Comparison of ENCODE assay signal across 14 mouse cellular contexts in genomic region chr12:85943456-85943855, GRCm38 (mm10).
DNase-seq lines count a peak whose midpoint lies in the region; ATAC-seq and TF ChIP-seq lines count a peak whose summit lies in the region.
"Had no signal": no experiment of that assay in that cellular context is flagged by ENCODE, and none has a peak within 500 bp of the region (broad histone marks: within the 10 kb centered on the region; RNA-seq: fewer than 3 reads in every experiment).

No protein-coding gene starts in this region.

- no peaks in the 10 kb centered on the region for H3K27me3 ChIP-seq in intestine, embryonic 14.5 days (replicated peaks; ENCODE audit: control insufficient read depth, insufficient read depth, low read length)
- no peaks in the 10 kb centered on the region for H3K27me3 ChIP-seq in intestine, postnatal 0 days (replicated peaks; ENCODE audit: control insufficient read depth, insufficient read depth, low read length)
- no peaks in the 10 kb centered on the region for H3K27me3 ChIP-seq in neural tube, embryonic 11.5 days (ENCODE audit: control insufficient read depth, insufficient read depth, low read length)
- H3K27me3 ChIP-seq in limb, embryonic 10.5 days (ENCODE audit: low read depth, poor library complexity, severe bottlenecking) = no peaks in the 10 kb centered on the region
- H3K27me3 ChIP-seq in stomach, embryonic 16.5 days (ENCODE audit: control insufficient read depth, insufficient read depth, low read length) = no peaks in the 10 kb centered on the region

- no peak overlapping the region for H3K4me2 ChIP-seq in intestine, embryonic 14.5 days (ENCODE audit: low read length)
- no peak overlapping the region for H3K4me2 ChIP-seq in intestine, postnatal 0 days (replicated peaks; ENCODE audit: low read depth)
- H3K4me2 ChIP-seq in neural tube, embryonic 11.5 days (ENCODE audit: low read depth) = no peak overlapping the region
- no peak overlapping the region for H3K4me2 ChIP-seq in stomach, embryonic 16.5 days (ENCODE audit: low read depth, low read length)

- no peaks in the 10 kb centered on the region for H3K36me3 ChIP-seq in intestine, embryonic 14.5 days (ENCODE audit: control insufficient read depth, insufficient read depth, low read length)
- H3K36me3 ChIP-seq in intestine, postnatal 0 days (ENCODE audit: control insufficient read depth, insufficient read depth) = peaks cover 10% of the 10 kb centered on the region; the same call in 1 of the 2 replicates
- H3K36me3 ChIP-seq in neural tube, embryonic 11.5 days (ENCODE audit: control insufficient read depth, insufficient read depth, low read length) = no peaks in the 10 kb centered on the region
- peaks cover 7% of the 10 kb centered on the region; the same call in 1 of the 2 replicates for H3K36me3 ChIP-seq in limb, embryonic 10.5 days
- H3K36me3 ChIP-seq in stomach, embryonic 16.5 days (ENCODE audit: control insufficient read depth, insufficient read depth, low read length) = no peaks in the 10 kb centered on the region

- no peaks in the 10 kb centered on the region for H3K9me3 ChIP-seq in intestine, embryonic 14.5 days (ENCODE audit: control insufficient read depth, low read length)
- no peaks in the 10 kb centered on the region for H3K9me3 ChIP-seq in intestine, postnatal 0 days (ENCODE audit: control insufficient read depth)
- H3K9me3 ChIP-seq in neural tube, embryonic 11.5 days (ENCODE audit: control insufficient read depth, low read length) = no peaks in the 10 kb centered on the region
- no peaks in the 10 kb centered on the region for H3K9me3 ChIP-seq in limb, embryonic 10.5 days (replicated peaks)
- H3K9me3 ChIP-seq in stomach, embryonic 16.5 days (replicated peaks; ENCODE audit: control insufficient read depth, low read length) = no peaks in the 10 kb centered on the region
- H3K9me3 ChIP-seq: hindbrain, embryonic 10.5 days had no signal

- ATAC-seq in intestine, embryonic 14.5 days (replicated peaks; ENCODE audit: low FRiP score, low TSS enrichment, low read depth) = no peak; the same call in 1 of the 2 replicates
- no peak for ATAC-seq in intestine, postnatal 0 days
- ATAC-seq in neural tube, embryonic 11.5 days (ENCODE audit: insufficient read depth, low FRiP score, low TSS enrichment) = no peak
- ATAC-seq in stomach, embryonic 16.5 days (ENCODE audit: insufficient read depth, low FRiP score) = peak; percentile 40; the same call in 1 of the 2 replicates
- ATAC-seq: CD4-positive, CD25-positive, alpha-beta regulatory T cell, adult 4 months; forebrain, embryonic 14.5 days had no signal

- peak overlapping the region; percentile 52 for H3K27ac ChIP-seq in intestine, embryonic 14.5 days (ENCODE audit: low read depth)
- H3K27ac ChIP-seq in intestine, postnatal 0 days (ENCODE audit: low read depth, low read length) = no peak overlapping the region
- no peak overlapping the region for H3K27ac ChIP-seq in neural tube, embryonic 11.5 days (ENCODE audit: low read depth, low read length)
- peak overlapping the region; percentile 38 for H3K27ac ChIP-seq in limb, embryonic 10.5 days
- H3K27ac ChIP-seq in stomach, embryonic 16.5 days (ENCODE audit: low read length) = peak overlapping the region; percentile 21; the same call in 1 of the 2 replicates
- H3K27ac ChIP-seq: hindbrain, embryonic 10.5 days; layer of hippocampus, adult 2 months had no signal

- H3K4me3 ChIP-seq in intestine, embryonic 14.5 days (ENCODE audit: low read depth, low read length) = no peak overlapping the region
- no peak overlapping the region for H3K4me3 ChIP-seq in intestine, postnatal 0 days (ENCODE audit: low read depth, low read length)
- no peak overlapping the region for H3K4me3 ChIP-seq in neural tube, embryonic 11.5 days (ENCODE audit: low read depth, low read length)
- H3K4me3 ChIP-seq in limb, embryonic 10.5 days = no peak overlapping the region
- no peak overlapping the region for H3K4me3 ChIP-seq in stomach, embryonic 16.5 days (replicated peaks; ENCODE audit: low read length)
- H3K4me3 ChIP-seq: hindbrain, embryonic 10.5 days; layer of hippocampus, adult 2 months had no signal

- no peak overlapping the region for H3K9ac ChIP-seq in intestine, embryonic 14.5 days (ENCODE audit: low read length)
- H3K9ac ChIP-seq in intestine, postnatal 0 days (ENCODE audit: low read depth, low read length) = no peak overlapping the region
- no peak overlapping the region for H3K9ac ChIP-seq in neural tube, embryonic 11.5 days (ENCODE audit: low read length)
- no peak overlapping the region for H3K9ac ChIP-seq in stomach, embryonic 16.5 days (ENCODE audit: low read length)

- peaks cover 9% of the 10 kb centered on the region for H3K4me1 ChIP-seq in intestine, embryonic 14.5 days (replicated peaks; ENCODE audit: control insufficient read depth, insufficient read depth, low read length)
- H3K4me1 ChIP-seq in intestine, postnatal 0 days (replicated peaks; ENCODE audit: control insufficient read depth, insufficient read depth, low read length) = no peaks in the 10 kb centered on the region
- no peaks in the 10 kb centered on the region for H3K4me1 ChIP-seq in neural tube, embryonic 11.5 days (ENCODE audit: control insufficient read depth, insufficient read depth, low read length)
- H3K4me1 ChIP-seq in limb, embryonic 10.5 days = peaks cover 12% of the 10 kb centered on the region
- H3K4me1 ChIP-seq in stomach, embryonic 16.5 days (ENCODE audit: control insufficient read depth, insufficient read depth, low read length) = peaks cover 10% of the 10 kb centered on the region

- DNase-seq in intestine, embryonic 14.5 days (ENCODE audit: low spot score) = no peak
- DNase-seq in neural tube, embryonic 11.5 days (ENCODE audit: low spot score) = peak; percentile 34
- no peak for DNase-seq in neural tube, embryonic 10.5 days (ENCODE audit: extremely low spot score, low spot score)
- no peak for DNase-seq in limb, embryonic 10.5 days (ENCODE audit: low spot score)
- no peak for DNase-seq in layer of hippocampus, postnatal 14 days (ENCODE audit: low spot score in 2 of 2)
- no peak for DNase-seq in cerebellum, adult 18-20 months
- DNase-seq: adrenal gland, adult 2 months; gastrocnemius, postnatal 10 days had no signal

- 22% methylated on average over 10 of the region's 10 CpGs for WGBS in intestine, embryonic 14.5 days
- 67% methylated on average over 10 of the region's 10 CpGs for WGBS in intestine, postnatal 0 days
- WGBS in neural tube, embryonic 11.5 days = 61% methylated on average over 10 of the region's 10 CpGs
- 34% methylated on average over 10 of the region's 10 CpGs for WGBS in limb, embryonic 10.5 days
- WGBS in stomach, embryonic 16.5 days = 35% methylated on average over 10 of the region's 10 CpGs

- no peak for TF ChIP-seq CTCF in intestine, postnatal 0 days (IDR thresholded peaks at IDR 0.05; ENCODE audit: low read depth)

Comparison
In these comparisons a context has a peak if more than half of its experiments do, and no peak if none do; other contexts are left out.
1. H3K27ac ChIP-seq: peak in intestine, embryonic 14.5 days (single experiment), limb, embryonic 10.5 days (single experiment) and stomach, embryonic 16.5 days (single experiment); none in intestine, postnatal 0 days (single experiment) and neural tube, embryonic 11.5 days (single experiment).